Mouse (Mus musculus) olfactory bulb, adult 2 months (tissue): ENCODE results near the gene Nav2. TPM values are rescaled to one million over a fixed set of nuclear protein-coding genes. Genes with fewer than 3 reads are reported as not detected.
A peak's percentile ranks its signal among the peaks of the same experiment; 100 is the strongest.

ENCODE experiments used
- H3K27ac ChIP-seq: fragments of 200-500 bp; 2 replicates; pipeline ENCODE4 v1.5.1; 2012; ENCODE audit warnings: low read depth, low read length; ENCODE audit not compliant: insufficient read depth
- H3K4me1 ChIP-seq: fragments of 200-500 bp; 2 replicates; pipeline ENCODE4 v1.6.1; 2012; ENCODE audit warnings: low read length; ENCODE audit not compliant: control insufficient read depth, insufficient read depth
- H3K4me3 ChIP-seq: fragments of 200-500 bp; 2 replicates; pipeline ENCODE4 v1.5.1; 2012; ENCODE audit warnings: mild to moderate bottlenecking, low read depth, low read length, moderate library complexity; ENCODE audit not compliant: insufficient read depth
- CTCF ChIP-seq: fragments of 200-500 bp; IDR thresholded peaks from 2 replicates; pipeline ENCODE4 v1.5.1; 2012; ENCODE audit warnings: low read depth, mild to moderate bottlenecking, low read length, moderate library complexity; ENCODE audit not compliant: insufficient read depth
- POLR2A ChIP-seq: fragments of 200-500 bp; IDR thresholded peaks from 2 replicates; pipeline ENCODE4 v1.6.1; 2012; ENCODE audit warnings: mild to moderate bottlenecking, low read depth, low read length, moderate library complexity; ENCODE audit not compliant: insufficient read depth
- WGBS: fragments of 180-500 bp; shearing (Covaris S2); methylation state at CpG from one replicate; pipeline ENCODE4 v1.1.7; 2018; 5-methylcytosine and 5-hydroxymethylcytosine counted together
- polyA plus RNA-seq: library from polyadenylated mRNA; stranded (reverse); fragments of >200 nt; gene quantifications from 2 replicates; pipeline ENCODE4 v1.2.4, GENCODE M21; 2012; ENCODE audit warnings: low replicate concordance; ENCODE audit not compliant: missing spikeins, insufficient read depth, insufficient read length

Gene Nav2
- polyA plus RNA-seq, 1 experiment, result 57.3 TPM

DNA sequence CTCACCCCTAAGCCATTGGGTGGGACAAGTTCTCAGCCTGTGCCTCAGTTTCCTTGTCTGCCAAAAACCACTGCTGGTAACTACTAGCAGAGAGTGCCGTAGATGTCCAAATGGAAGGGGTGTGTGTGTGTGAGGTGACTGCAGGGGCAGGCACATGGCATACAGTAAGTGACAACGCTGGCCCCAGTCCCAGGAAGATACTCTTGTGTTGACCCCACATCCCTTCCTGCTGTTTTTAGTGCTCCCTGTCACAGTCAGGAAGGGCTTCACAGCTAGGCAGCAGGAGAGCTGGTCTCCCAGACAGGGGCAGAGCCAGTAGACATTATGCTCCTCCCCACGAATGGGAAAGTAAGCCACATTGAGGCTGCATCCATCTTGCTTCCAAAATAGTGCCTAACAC lies 264.4 kb downstream of the Nav2 start:
- WGBS, result 54% methylated on average over 3 of the region's 3 CpGs
- peaks cover 51% of the 10 kb centered on the region for H3K4me1 ChIP-seq
- no peak for TF ChIP-seq POLR2A
- no peak for TF ChIP-seq CTCF
- H3K4me3 ChIP-seq, result no peak overlapping the region
- no peak overlapping the region for H3K27ac ChIP-seq

DNA sequence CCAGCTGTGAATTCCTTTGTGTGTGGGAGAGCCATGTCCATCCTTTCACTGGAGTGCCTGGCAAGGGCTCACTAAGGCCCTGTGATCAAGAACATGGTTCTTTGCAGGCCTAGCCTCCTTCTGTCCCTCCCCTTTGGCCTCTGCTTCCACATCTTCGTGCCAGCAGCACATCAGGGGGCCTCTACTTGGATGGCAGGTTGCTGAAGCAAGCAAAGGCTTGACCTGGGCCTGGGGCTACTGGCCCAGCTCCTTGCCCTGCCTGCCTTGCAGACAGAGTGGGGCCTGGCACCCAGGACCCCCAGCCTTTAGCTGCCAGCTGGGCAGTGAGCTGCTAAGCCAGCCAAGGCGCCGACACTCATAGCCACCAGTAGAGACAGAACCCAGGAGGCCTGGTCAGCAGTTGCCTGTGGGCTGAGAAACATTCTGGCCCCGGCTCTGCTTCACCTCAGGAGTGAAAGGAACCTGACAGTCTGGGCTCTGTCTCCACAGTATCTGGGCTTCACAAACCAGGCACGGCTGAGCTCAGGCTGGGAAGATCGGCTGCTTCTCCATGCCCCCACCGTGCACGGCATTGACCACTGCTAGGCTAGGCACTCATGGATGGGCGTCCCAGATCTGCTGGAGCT lies 267.4 kb downstream of the Nav2 start:
- peaks cover 42% of the 10 kb centered on the region for H3K4me1 ChIP-seq
- H3K4me3 ChIP-seq, result no peak overlapping the region
- peak overlapping the region; percentile 32 for H3K27ac ChIP-seq
- no peak for TF ChIP-seq POLR2A
- no peak for TF ChIP-seq CTCF
- 67% methylated on average over 9 of the region's 9 CpGs for WGBS

DNA sequence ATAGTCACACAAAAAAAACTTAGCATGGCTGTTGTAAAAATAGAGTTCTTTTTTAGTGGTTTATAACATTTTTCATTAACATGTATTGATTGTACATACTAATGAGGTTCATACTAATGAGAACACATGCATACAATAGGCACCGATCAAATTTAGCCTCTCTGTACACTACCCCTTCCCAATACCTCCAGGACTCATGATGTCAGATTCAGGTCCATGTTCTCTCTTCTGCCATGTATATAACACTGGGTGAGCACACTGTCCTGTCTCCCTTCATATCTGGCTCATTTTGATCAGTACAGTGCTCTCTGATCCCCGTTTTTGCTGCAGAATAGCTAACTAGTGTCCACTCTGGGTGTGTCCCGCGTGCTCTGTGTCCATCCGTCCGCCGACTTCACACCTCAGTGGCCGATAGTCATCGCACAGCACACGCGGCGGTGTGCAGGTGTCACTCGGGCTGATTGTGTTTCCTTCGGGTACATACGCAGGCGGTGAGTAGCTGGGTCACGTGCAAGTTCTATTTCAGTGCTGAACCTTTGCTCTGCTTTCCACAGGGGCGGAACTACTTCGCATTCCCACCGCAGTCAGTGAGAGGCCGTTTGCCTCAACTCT lies 268.2 kb downstream of the Nav2 start:
- H3K27ac ChIP-seq, result peak overlapping the region; percentile 67
- no peak for TF ChIP-seq CTCF
- no peak for TF ChIP-seq POLR2A
- WGBS, result 57% methylated on average over 21 of the region's 21 CpGs
- H3K4me3 ChIP-seq, result 0 out of 2 replicates have a peak overlapping the region, but pooled peaks have one; percentile 12
- H3K4me1 ChIP-seq, result peaks cover 48% of the 10 kb centered on the region

DNA sequence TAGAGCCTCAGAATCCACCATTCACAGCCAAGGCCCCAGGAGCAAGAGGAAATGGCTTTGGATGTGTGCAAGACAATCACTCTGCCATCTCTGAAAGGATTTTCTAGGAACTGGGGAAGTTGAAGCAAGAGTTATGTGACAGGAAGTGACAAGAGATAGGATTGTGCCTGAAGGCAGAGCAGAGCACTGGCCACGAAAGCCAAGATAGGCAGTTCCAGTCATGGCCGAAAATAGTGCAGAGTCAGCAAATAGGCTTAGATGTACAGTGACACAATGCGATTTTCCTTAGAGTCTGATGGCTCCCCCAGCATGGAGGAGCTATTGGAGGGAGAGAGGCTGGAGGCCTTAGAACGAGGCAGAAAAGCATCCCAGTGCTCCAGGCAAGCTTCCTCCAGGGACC lies 269.7 kb downstream of the Nav2 start:
- Histone ChIP-seq H3K27ac (no peak overlapping the region), H3K4me1 (peaks cover 51% of the 10 kb centered on the region)
- WGBS, result 74% methylated on average over 4 of the region's 4 CpGs

DNA sequence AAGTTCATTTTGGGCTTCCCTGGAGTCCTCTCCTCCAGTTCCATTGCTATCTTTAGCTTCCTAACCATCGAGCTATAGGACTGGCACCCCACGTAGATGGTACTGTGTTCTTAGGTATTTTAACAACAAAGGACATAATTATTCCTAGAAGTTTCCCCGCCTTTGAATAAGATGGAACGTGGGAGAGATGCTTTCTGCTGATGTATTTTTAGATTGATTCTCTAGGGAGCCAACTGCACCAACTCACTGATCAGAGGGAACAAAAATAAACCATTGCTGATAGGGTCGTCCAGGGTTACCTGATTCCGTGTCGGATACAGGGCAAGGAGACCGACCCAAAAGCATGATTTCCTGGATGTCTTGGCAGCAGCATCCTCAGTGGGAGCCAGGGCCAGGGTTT lies 272.5 kb downstream of the Nav2 start:
- TF ChIP-seq POLR2A (no peak), CTCF (no peak)
- H3K27ac ChIP-seq, result peak overlapping the region; percentile 74
- WGBS, result 31% methylated on average over 8 of the region's 8 CpGs
- no peak overlapping the region for H3K4me3 ChIP-seq
- peaks cover 48% of the 10 kb centered on the region for H3K4me1 ChIP-seq

More for the DNA sequence above, 269.7 kb downstream of the Nav2 start:
- no peak overlapping the region for H3K4me3 ChIP-seq
- TF ChIP-seq POLR2A, result no peak
- TF ChIP-seq CTCF, result no peak

DNA sequence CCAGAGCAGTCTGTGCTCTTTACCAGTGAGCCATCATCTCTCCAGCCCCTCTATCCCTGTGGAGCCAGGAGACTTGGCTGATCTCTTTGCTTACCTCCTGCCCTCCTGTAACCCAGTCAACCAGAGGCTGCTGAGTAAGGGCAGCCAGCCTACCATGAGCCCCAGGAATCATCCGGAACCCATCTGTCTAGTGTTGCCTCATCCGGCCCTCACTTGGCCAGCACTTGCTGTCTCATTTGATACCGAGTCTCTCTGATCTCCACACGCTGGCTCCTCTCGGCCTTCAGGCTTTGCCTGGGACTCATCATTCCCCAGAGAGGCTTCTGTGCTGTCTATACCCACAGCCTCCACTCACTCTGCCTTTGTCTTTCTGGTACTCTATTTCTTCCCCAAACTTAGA lies 273.9 kb downstream of the Nav2 start:
- Histone ChIP-seq H3K4me3 (no peak overlapping the region), H3K27ac (peak overlapping the region; percentile 90), H3K4me1 (peaks cover 45% of the 10 kb centered on the region)
- no peak for TF ChIP-seq CTCF
- TF ChIP-seq POLR2A, result no peak
- 80% methylated on average over 5 of the region's 5 CpGs for WGBS

DNA sequence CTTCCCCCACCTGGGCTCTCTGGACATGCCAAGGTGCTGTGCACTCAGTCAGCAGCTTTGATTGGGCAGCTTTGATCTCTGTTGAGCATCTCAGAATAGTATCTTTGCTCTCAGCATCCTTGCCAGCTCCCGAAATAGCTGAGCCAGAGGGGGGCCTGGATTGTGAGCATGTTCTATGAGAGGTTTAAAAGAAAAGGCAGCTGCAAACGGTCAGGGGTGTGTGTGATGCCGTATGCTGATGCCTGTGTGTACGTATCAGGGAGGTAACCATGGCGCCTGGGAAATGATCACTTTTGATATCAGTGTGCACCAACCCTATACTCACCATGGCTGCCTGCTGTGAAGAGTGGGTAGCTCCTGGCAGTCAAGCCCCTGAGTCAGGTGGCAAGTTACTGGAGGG lies 275.2 kb downstream of the Nav2 start:
- Histone ChIP-seq H3K4me1 (peaks cover 40% of the 10 kb centered on the region), H3K27ac (peak overlapping the region; percentile 90), H3K4me3 (no peak overlapping the region)
- TF ChIP-seq POLR2A, result no peak
- no peak for TF ChIP-seq CTCF
- WGBS, result 19% methylated on average over 5 of the region's 5 CpGs

DNA sequence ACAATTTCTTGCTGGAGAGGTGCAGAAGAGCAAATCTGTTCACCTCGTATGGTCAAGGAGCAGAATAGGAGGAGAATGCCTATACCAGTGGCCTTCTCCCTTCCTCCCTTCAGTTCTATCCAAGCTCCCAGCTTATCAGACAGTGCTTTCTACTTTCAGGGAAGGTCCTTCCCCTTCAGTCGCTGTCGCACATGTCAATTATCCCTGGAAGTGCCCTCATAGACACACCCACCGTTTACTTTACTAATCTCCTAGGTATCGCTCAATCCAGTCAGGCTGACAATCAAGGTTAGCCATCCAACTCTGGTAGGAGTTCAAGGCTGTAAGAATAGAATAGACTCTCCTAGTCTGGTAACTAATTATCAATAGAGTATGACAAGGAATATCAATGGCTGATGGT lies 277.5 kb downstream of the Nav2 start:
- Histone ChIP-seq H3K4me1 (peaks cover 42% of the 10 kb centered on the region), H3K4me3 (no peak overlapping the region), H3K27ac (no peak overlapping the region)
- no peak for TF ChIP-seq POLR2A
- TF ChIP-seq CTCF, result no peak
- 93% methylated on average over 5 of the region's 5 CpGs for whole genome bisulfite sequencing

DNA sequence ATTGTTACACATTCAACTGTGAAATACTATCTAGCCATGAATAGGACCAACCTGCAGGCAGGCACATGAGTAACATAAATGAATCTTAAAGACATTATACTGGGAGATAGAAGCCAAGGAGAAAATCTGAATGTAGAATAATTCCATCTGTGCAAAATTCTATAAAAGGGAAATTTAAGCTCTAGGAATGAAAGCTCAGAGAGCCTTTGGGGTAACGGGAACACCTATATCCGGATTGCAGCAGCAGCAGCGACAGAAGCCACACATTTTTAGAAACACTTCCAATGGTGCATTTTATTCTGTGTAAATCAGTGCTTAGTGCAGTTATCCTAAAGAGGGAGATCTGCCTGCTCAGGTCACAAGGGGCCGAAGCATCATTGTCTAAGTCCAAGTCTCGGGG lies 280.8 kb downstream of the Nav2 start:
- TF ChIP-seq CTCF (no peak), POLR2A (no peak)
- H3K4me1 ChIP-seq, result peaks cover 33% of the 10 kb centered on the region
- H3K4me3 ChIP-seq, result no peak overlapping the region
- H3K27ac ChIP-seq, result no peak overlapping the region
- 78% methylated on average over 5 of the region's 5 CpGs for WGBS
